Mouse (Mus musculus) embryonic fibroblast, embryonic 13.5 days (primary cell): ENCODE measurements around the gene Srsf3.
A peak's percentile ranks its signal among the peaks of the same experiment; 100 is the strongest.

Experiments used
- CTCF ChIP-seq: IDR thresholded peaks from 2 replicates; pipeline ENCODE4 v1.5.1; 2011; ENCODE audit warnings: mild to moderate bottlenecking, control low read depth, low read length, moderate library complexity, borderline replicate concordance; ENCODE audit not compliant: insufficient read depth
- POLR2A ChIP-seq: IDR thresholded peaks from 2 replicates; pipeline ENCODE4 v1.6.1; 2011; ENCODE audit warnings: low read depth, mild to moderate bottlenecking, control low read depth, low read length, moderate library complexity

DNA sequence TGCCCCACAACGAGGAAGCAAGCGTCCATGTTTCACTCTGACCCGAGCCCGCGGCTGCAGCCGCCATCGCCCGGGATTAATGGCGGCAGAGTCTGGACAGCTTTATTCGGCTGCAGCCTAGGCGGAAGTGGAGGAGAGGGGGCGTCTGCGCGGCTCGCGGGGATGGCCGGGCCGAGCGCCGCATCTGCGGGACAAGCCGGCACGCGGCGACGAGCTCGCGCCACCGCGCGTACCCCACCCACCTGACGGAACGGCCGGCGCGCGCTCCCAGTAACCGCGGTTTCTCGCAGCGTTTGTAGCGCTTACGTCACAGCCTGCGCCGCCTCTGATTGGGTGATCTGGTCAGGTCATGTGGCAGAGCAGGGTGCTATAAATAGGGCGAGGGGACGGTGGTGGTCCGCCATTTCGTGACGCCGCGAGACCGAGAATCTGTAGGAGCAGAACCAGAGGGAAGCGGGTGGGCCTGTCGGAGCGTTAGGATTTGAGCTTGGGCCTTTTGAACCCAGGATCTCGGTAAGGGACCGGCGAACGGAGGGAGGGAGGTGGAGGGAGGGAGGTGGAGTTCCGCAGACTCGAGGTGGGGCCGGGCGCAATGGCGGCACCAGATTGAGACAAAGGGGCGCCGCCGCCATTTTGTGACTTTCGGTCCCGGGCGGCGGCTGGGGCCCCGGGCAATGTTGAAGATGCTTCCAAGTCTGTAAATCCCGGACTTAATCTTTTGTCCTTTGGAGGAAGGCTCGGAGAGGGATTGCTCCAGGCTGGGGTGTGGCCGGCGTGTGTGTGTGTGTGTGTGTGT lies at the start of gene Srsf3:
- TF ChIP-seq CTCF (no peak), POLR2A (peak; percentile 98)
